8 mouse cellular contexts compared by ENCODE assay signal in the genomic region with DNA sequence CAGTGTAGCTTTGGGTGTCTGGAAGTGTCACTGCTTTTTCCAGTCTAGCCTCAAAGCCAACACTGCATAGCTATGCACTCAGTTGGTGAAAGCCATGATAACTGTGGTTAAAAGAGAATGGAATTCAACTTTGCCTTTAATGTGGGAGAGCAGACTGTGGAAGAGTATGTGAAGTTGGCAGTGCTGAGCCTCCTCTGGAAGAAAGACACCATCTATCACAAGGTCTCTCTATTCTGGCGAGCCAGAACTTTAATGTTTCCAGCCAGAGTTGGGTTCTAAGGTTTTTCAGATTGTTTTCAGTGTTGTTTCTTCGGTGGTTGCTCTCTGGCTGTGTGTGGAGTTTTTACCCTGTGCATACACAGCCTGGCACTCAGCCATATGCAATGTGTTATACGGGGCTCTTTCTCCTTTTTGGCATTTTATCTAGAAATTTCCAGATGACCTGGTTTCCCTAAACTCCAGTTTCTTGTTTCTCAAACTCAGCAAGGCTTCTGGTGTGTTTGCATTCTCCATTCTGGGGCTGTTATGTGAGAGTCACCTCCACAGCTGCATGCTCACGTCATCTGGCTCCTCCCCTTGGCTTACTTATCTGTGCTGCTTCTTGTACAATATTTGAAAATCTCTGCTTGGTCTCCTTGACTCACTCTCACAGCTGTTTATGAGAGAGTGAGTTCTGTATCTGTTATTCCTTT. TPM values are rescaled to one million over a fixed set of nuclear protein-coding genes. Genes with fewer than 3 reads are reported as not detected.
DNase-seq lines count a peak whose midpoint lies in the region.

No protein-coding gene starts in this region.

- peak; percentile 8 for DNase-seq in layer of hippocampus, adult 11-12 months (ENCODE audit: low spot score)
- DNase-seq in layer of hippocampus, adult 8-10 months (ENCODE audit: low spot score in 2 of 2), result no peak
- peak; percentile 26 to 49 for DNase-seq in adrenal gland, postnatal 36 days
- peak; percentile 49 for DNase-seq in gastrocnemius, adult 18-20 months (ENCODE audit: low spot score)
- DNase-seq in lung, postnatal 10 days, result peak; percentile 64
- no peak for DNase-seq in yolk sac, embryonic 10.5 days (ENCODE audit: low spot score)
- DNase-seq in testis, postnatal 14 days (ENCODE audit: low spot score), result no peak
- DNase-seq in urinary bladder, postnatal 10 days (ENCODE audit: low spot score), result no peak

RNA-seq across cellular contexts. Expression of a gene that starts 47.3 kb away (rescaled TPM):
- under 1 TPM; 0.55 to 0.96 (median 0.75) TPM for total RNA-seq in layer of hippocampus, adult 8-10 months (2022)
- total RNA-seq in adrenal gland, postnatal 36 days (2021), result 1 to 10 TPM; 2.1 to 2.5 TPM
- under 1 TPM in 1 of 2 experiments, not detected in 1; 0.12 TPM for total RNA-seq in gastrocnemius, adult 18-20 months (2021)

RNA-seq across cellular contexts. Expression of a gene that starts 47.4 kb away (rescaled TPM):
- total RNA-seq in layer of hippocampus, adult 8-10 months (2022), result 10 to 100 TPM; 24.2 to 27.6 (median 25.9) TPM
- 10 to 100 TPM; 21.8 to 30.2 TPM for total RNA-seq in adrenal gland, postnatal 36 days (2021)
- total RNA-seq in gastrocnemius, adult 18-20 months (2021), result 1 to 10 TPM; 5.6 to 6.5 TPM

Comparison
In these comparisons a context has a peak if more than half of its experiments do, and no peak if none do; other contexts are left out.
1. DNase-seq: peak in layer of hippocampus, adult 11-12 months (single experiment), adrenal gland, postnatal 36 days (2 of 2), gastrocnemius, adult 18-20 months (single experiment) and lung, postnatal 10 days (single experiment); none in layer of hippocampus, adult 8-10 months (0 of 2), yolk sac, embryonic 10.5 days (single experiment), testis, postnatal 14 days (single experiment) and urinary bladder, postnatal 10 days (single experiment).